Mouse (Mus musculus) kidney, adult 2 months (tissue): ENCODE results near the gene Gstm7. TPM values are rescaled to one million over a fixed set of nuclear protein-coding genes. Genes with fewer than 3 reads are reported as not detected.
"Not testable (repeated sequence)": the region's sequence is repeated elsewhere in the genome, so short reads cannot be mapped to it uniquely, and the experiment has no call there.

Experiments
- DNase-seq: peaks from one replicate; pipeline ENCODE4 v3.0.0; 2021
- H3K27ac ChIP-seq: fragments of 200-500 bp; 2 replicates; pipeline ENCODE4 v1.5.1; 2012; ENCODE audit warnings: low read depth, low read length, control low read depth, inconsistent platforms; ENCODE audit not compliant: insufficient read depth
- H3K27me3 ChIP-seq: fragments of 200-500 bp; replicated peaks from 2 replicates; pipeline ENCODE4 v1.6.1; 2012; ENCODE audit warnings: mild to moderate bottlenecking, moderate library complexity, low read length, inconsistent platforms; ENCODE audit not compliant: control insufficient read depth, insufficient read depth
- H3K36me3 ChIP-seq: fragments of 200-500 bp; 2 replicates; pipeline ENCODE4 v1.6.1; 2012; ENCODE audit warnings: mild to moderate bottlenecking, moderate library complexity, low read length, inconsistent platforms; ENCODE audit not compliant: control insufficient read depth, insufficient read depth
- H3K4me1 ChIP-seq: fragments of 200-500 bp; 2 replicates; pipeline ENCODE4 v1.6.1; 2011; ENCODE audit warnings: low read length; ENCODE audit not compliant: control insufficient read depth, insufficient read depth
- H3K4me3 ChIP-seq: fragments of 200-500 bp; 2 replicates; pipeline ENCODE4 v1.5.1; 2011; ENCODE audit warnings: mild to moderate bottlenecking, low read depth, low read length, control low read depth; ENCODE audit not compliant: insufficient read depth
- CTCF ChIP-seq: fragments of 200-500 bp; conservative IDR thresholded peaks from 2 replicates; pipeline ENCODE4 v1.5.1; 2011; ENCODE audit warnings: low read depth, mild to moderate bottlenecking, control low read depth, low read length, moderate library complexity, mixed read lengths; ENCODE audit not compliant: insufficient read depth, insufficient read length
- POLR2A ChIP-seq: fragments of 200-500 bp; IDR thresholded peaks from one replicate; pipeline ENCODE4 v1.6.1; 2011; ENCODE audit warnings: low read depth, low read length, control low read depth
- WGBS: fragments of 180-500 bp; shearing (Covaris S2); methylation state at CpG from one replicate; pipeline ENCODE4 v1.1.7; 2018; 5-methylcytosine and 5-hydroxymethylcytosine counted together
- polyA plus RNA-seq: library from polyadenylated mRNA; depleted of rRNA; stranded (reverse); fragments of >200 nt; gene quantifications from 2 replicates; pipeline ENCODE4 v1.2.3, GENCODE M21; 2012; rRNA removed

Gene Gstm7
- polyA plus RNA-seq, 1 experiment = 28.1 TPM

- Histone ChIP-seq H3K4me1 (peaks cover 19% of the 10 kb centered on the region; the same call in 1 of the 2 replicates), H3K27ac (peak within 1 kb of the TSS; percentile 26; the same call in 1 of the 2 replicates), H3K36me3 (no peaks in the 10 kb centered on the region), H3K4me3 (peak within 1 kb of the TSS; percentile 68), H3K27me3 (no peaks in the 10 kb centered on the region)
- WGBS = 8% methylated on average over 40 of the region's 40 CpGs
- peak; percentile 90 for DNase-seq
- TF ChIP-seq CTCF (no peak), POLR2A (peak; percentile 65)
Measured at GRCm38 (mm10) chr3:107895720-107896569, 35.7 kb downstream of the Gstm7 start, which contains the start of gene Gstm5. Gene Gstm5 (plus strand): TSS chr3:107895821.

- DNase-seq = no peak
- WGBS = 6% methylated on average over 6 of the region's 6 CpGs
- Histone ChIP-seq H3K36me3 (no peaks in the 10 kb centered on the region), H3K27me3 (no peaks in the 10 kb centered on the region), H3K4me3 (peak overlapping the region; percentile 68), H3K27ac (peak overlapping the region; percentile 26; the same call in 1 of the 2 replicates), H3K4me1 (peaks cover 20% of the 10 kb centered on the region; the same call in 1 of the 2 replicates)
- no peak for TF ChIP-seq CTCF
- no peak for TF ChIP-seq POLR2A
Measured at GRCm38 (mm10) chr3:107895194-107895719, 36.4 kb downstream of the Gstm7 start.

GRCm38 (mm10) chr3:107889236-107889635, 42.4 kb downstream of the Gstm7 start:
- H3K36me3 ChIP-seq, H3K4me3 ChIP-seq, H3K27me3 ChIP-seq: not testable (repeated sequence)
- DNase-seq = peak; percentile 76
- 55% methylated on average over 2 of the region's 2 CpGs for WGBS
- Histone ChIP-seq H3K27ac (0 out of 2 replicates have a peak overlapping the region, but pooled peaks have one; percentile 44), H3K4me1 (peaks cover 11% of the 10 kb centered on the region)

GRCm38 (mm10) chr3:107887674-107888495, 43.7 kb downstream of the Gstm7 start:
- Histone ChIP-seq H3K27ac (no peak overlapping the region), H3K36me3 (no peaks in the 10 kb centered on the region), H3K4me3 (no peak overlapping the region), H3K27me3 (no peaks in the 10 kb centered on the region), H3K4me1 (peaks cover 11% of the 10 kb centered on the region)
- 83% methylated on average over 9 of the region's 9 CpGs for WGBS
- TF ChIP-seq CTCF (no peak), POLR2A (no peak)
- DNase-seq = no peak

GRCm38 (mm10) chr3:107877747-107878736, 53.6 kb downstream of the Gstm7 start:
- 87% methylated on average over 12 of the region's 12 CpGs for WGBS
- peaks cover 5% of the 10 kb centered on the region; the same call in 1 of the 2 replicates for H3K4me1 ChIP-seq
- no peaks in the 10 kb centered on the region for H3K27me3 ChIP-seq
- no peak overlapping the region for H3K27ac ChIP-seq
- no peak for DNase-seq
- H3K36me3 ChIP-seq = no peaks in the 10 kb centered on the region
- TF ChIP-seq POLR2A = no peak
- TF ChIP-seq CTCF = no peak
- H3K4me3 ChIP-seq = no peak overlapping the region

GRCm38 (mm10) chr3:107877005-107877404, 54.6 kb downstream of the Gstm7 start, which contains the start of gene Eps8l3:
Gene Eps8l3 (plus strand): TSS chr3:107877229.
- Histone ChIP-seq H3K36me3 (no peaks in the 10 kb centered on the region), H3K27ac (no peak within 1 kb of the TSS), H3K4me1 (peaks cover 5% of the 10 kb centered on the region; the same call in 1 of the 2 replicates), H3K4me3 (no peak within 1 kb of the TSS), H3K27me3 (no peaks in the 10 kb centered on the region)
- DNase-seq = no peak
- no peak for TF ChIP-seq POLR2A
- no peak for TF ChIP-seq CTCF
- 74% methylated on average over 5 of the region's 5 CpGs for WGBS

Other genes with a start within 250 kb of the Gstm7 start
- 88.6 and 101 TPM in 2 replicates for gene Ahcyl1, start 235.3 kb downstream of the Gstm7 start, polyA plus RNA-seq
- gene Csf1, start 171.3 kb downstream of the Gstm7 start, polyA plus RNA-seq = 10.7 and 12.4 TPM in 2 replicates
- 0.72 TPM in 2 replicates for gene Eps8l3, start 54.6 kb downstream of the Gstm7 start, polyA plus RNA-seq
- 172 and 198 TPM in 2 replicates for gene Gstm5, start 36.0 kb downstream of the Gstm7 start, polyA plus RNA-seq
- gene Gstm6, start 11.9 kb upstream of the Gstm7 start, polyA plus RNA-seq = 2.5 and 4.3 TPM in 2 replicates
- gene Gstm3, start 37.5 kb upstream of the Gstm7 start, polyA plus RNA-seq = 0.41 and 0.63 TPM in 2 replicates
- gene Gstm2, start 54.6 kb upstream of the Gstm7 start, polyA plus RNA-seq = 190 and 212 TPM in 2 replicates
- 1,515 and 1,697 TPM in 2 replicates for gene Gstm1, start 86.2 kb upstream of the Gstm7 start, polyA plus RNA-seq
- gene Gstm4, start 113.1 kb upstream of the Gstm7 start, polyA plus RNA-seq = 23.4 and 23.9 TPM in 2 replicates
- 59.0 and 86.6 TPM in 2 replicates for gene Ampd2, start 154.8 kb upstream of the Gstm7 start, polyA plus RNA-seq
- gene Gnat2, start 161.0 kb upstream of the Gstm7 start, polyA plus RNA-seq = 0.61 TPM in 2 replicates
- gene Gnai3, start 214.3 kb upstream of the Gstm7 start, polyA plus RNA-seq = 21.3 and 31.0 TPM in 2 replicates
- not detected in 2 replicates for gene Gpr61, start 223.1 kb upstream of the Gstm7 start, polyA plus RNA-seq